Mouse (Mus musculus): ENCODE data around the gene Hivep2. TPM values are rescaled to one million over a fixed set of nuclear protein-coding genes. Genes with fewer than 3 reads are reported as not detected.

The Hivep2 gene
- polyA plus RNA-seq, 1 experiment from 2014 or later = 5.5 TPM

DNA sequence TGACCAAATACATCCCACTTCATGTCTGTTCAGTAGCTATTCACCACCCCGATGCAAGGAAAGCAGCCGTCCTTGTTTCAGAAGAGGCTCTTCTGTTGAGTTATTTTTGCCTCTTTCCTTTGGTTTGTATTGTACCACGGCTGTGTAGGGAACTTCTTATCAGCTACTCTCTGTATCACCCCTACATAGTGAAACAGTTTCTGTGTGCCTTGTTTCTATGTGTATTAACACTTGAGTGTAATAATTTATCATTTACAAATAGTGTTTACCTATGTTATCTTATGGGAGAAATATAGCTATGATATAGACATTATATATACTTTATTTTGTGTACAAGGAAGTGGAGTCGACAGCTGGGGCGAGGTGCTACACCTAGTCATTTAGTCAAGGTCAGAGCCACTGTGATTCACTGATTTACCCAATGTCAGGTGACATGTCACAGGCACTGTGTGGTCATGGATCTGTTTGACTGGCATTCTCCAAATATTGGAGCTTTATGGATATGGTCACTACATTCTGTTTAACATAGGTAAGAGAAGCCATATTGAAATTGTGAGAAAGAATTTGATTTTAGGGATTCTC lies 104.7 kb downstream of the Hivep2 start:
- Histone ChIP-seq H3K27me3 (no peaks in the 10 kb centered on the region), H3K9ac (no peak overlapping the region), H3K4me3 (no peak overlapping the region), H3K4me1 (no peaks in the 10 kb centered on the region), H3K4me2 (replicated peaks) (no peak overlapping the region), H3K27ac (no peak overlapping the region), H3K36me3 (no peaks in the 10 kb centered on the region), H3K9me3 (no peaks in the 10 kb centered on the region)
- no peak for ATAC-seq (ENCODE audit: insufficient number of reproducible peaks, insufficient read depth, low FRiP score, low TSS enrichment)
- 83% methylated on average over 5 of the region's 5 CpGs for WGBS

DNA sequence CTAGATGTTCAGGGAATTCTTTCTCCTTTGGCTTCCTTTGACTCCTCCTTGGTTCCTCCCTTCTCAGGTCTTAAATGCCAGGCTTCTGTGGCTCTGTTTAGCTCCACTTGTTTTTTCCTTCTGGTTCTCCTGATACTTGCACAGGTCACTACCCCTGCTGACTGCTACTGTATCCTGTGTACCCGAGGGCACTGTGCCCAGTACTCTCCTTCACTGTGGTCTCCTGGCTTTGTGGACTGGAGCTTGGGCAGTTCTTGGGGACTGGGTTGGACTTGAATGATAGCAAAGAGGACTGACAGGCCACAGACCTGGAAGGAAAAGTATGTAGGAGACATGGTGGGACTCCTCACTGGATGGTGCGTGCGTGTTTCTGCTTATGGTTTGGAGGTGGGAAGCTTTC lies 106.6 kb downstream of the Hivep2 start:
- 82% methylated on average over 3 of the region's 3 CpGs for WGBS
- Histone ChIP-seq H3K4me1 (no peaks in the 10 kb centered on the region), H3K4me2 (replicated peaks) (no peak overlapping the region), H3K36me3 (no peaks in the 10 kb centered on the region), H3K9me3 (no peaks in the 10 kb centered on the region), H3K9ac (no peak overlapping the region), H3K27me3 (no peaks in the 10 kb centered on the region), H3K4me3 (no peak overlapping the region), H3K27ac (no peak overlapping the region)
- ATAC-seq (ENCODE audit: insufficient number of reproducible peaks, insufficient read depth, low FRiP score, low TSS enrichment) = no peak

DNA sequence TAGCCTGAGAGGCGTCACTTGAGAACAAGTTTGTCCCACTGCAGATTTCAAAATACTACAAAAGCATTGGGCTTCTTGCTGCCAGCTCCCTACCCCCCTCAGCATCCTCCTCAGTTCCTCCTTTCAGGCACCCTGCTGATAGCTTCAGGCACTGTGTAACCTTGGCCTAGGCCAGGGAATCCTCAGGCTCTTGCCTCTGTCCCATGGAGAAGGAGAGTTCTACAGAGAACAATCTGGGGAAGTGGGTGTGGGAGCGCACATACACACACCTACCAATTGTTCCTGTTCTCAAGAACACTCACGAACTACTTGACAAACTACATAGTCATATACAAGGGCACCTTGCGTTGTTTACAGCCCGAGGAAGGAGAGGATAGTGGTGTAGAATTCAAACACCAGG lies 109.9 kb downstream of the Hivep2 start:
- Histone ChIP-seq H3K27me3 (no peaks in the 10 kb centered on the region), H3K4me3 (no peak overlapping the region), H3K9ac (no peak overlapping the region), H3K36me3 (no peaks in the 10 kb centered on the region), H3K4me1 (no peaks in the 10 kb centered on the region), H3K4me2 (replicated peaks) (no peak overlapping the region), H3K9me3 (no peaks in the 10 kb centered on the region), H3K27ac (no peak overlapping the region)
- 88% methylated on average over 5 of the region's 5 CpGs for WGBS
- no peak for ATAC-seq (ENCODE audit: insufficient number of reproducible peaks, insufficient read depth, low FRiP score, low TSS enrichment)

DNA sequence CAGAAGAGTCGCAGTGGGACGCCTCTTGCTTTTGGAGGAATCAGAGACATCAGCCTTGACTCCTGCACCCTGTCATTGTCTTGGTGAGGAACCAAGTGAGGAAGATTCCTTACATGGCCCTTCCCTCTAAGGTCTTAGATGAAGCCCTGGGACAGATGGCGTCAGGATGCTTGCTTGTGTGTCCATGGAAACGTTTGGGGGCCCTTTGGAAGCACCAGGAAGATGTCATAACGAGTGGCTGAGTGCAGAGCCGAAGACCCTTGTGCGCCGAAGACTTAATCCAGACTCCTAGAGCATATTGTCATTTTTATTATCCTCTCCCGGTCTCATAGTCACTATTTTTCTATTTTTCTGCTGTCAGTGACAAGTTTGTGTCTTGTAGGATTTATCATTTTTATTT lies 111.0 kb downstream of the Hivep2 start:
- 84% methylated on average over 9 of the region's 9 CpGs for WGBS
- Histone ChIP-seq H3K36me3 (no peaks in the 10 kb centered on the region), H3K4me1 (no peaks in the 10 kb centered on the region), H3K27ac (no peak overlapping the region), H3K9me3 (no peaks in the 10 kb centered on the region), H3K4me3 (no peak overlapping the region), H3K4me2 (replicated peaks) (no peak overlapping the region), H3K9ac (no peak overlapping the region), H3K27me3 (no peaks in the 10 kb centered on the region)
- no peak for ATAC-seq (ENCODE audit: insufficient number of reproducible peaks, insufficient read depth, low FRiP score, low TSS enrichment)

DNA sequence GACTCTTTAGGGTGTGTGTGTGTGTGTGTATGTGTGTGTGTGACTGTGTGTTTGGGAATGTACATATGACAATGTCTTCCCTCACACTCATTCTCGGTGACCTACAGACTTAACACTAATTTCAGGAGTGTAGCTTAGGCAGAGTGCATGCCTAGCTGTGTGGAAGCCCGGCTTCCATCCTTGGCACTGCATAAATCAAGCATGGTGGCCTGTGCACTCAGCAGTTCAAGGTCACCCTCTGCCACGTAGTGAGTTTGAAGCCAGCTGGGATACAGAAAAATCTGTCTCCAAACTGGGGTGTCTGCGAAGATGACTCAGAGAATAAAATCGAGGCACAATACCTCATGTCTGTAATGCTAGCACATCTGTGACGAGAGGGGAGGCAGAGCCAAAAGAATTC lies 115.0 kb downstream of the Hivep2 start:
- H3K36me3 ChIP-seq = no peaks in the 10 kb centered on the region
- no peaks in the 10 kb centered on the region for H3K4me1 ChIP-seq
- no peak overlapping the region for H3K4me2 ChIP-seq (replicated peaks)
- H3K27me3 ChIP-seq = no peaks in the 10 kb centered on the region
- WGBS = 75% methylated on average over 6 of the region's 6 CpGs
- no peak overlapping the region for H3K4me3 ChIP-seq
- H3K9ac ChIP-seq = no peak overlapping the region
- H3K9me3 ChIP-seq = no peaks in the 10 kb centered on the region
- ATAC-seq (ENCODE audit: insufficient number of reproducible peaks, insufficient read depth, low FRiP score, low TSS enrichment) = no peak
- no peak overlapping the region for H3K27ac ChIP-seq

DNA sequence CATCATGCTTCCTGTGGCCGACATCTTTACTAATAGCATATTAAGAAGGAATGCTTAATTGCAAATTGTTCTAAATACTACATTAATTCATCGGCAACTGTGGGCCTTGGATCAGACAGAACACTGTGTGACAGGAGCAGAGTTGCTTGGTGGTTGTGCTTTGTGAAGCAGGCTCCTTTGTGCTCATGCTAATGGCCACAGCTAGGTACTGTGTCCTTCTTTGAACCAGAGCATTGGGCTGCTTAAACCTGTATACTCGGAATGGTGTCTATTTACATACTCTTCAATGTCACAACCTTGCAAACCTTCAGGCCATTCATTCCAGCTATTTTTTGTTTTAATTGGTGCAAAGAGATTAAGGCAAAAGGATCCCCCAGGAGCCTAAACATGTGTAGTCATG lies 115.9 kb downstream of the Hivep2 start:
- Histone ChIP-seq H3K4me3 (no peak overlapping the region), H3K4me2 (replicated peaks) (no peak overlapping the region), H3K4me1 (no peaks in the 10 kb centered on the region), H3K36me3 (no peaks in the 10 kb centered on the region), H3K27me3 (no peaks in the 10 kb centered on the region), H3K9ac (no peak overlapping the region), H3K27ac (no peak overlapping the region), H3K9me3 (no peaks in the 10 kb centered on the region)
- no peak for ATAC-seq (ENCODE audit: insufficient number of reproducible peaks, insufficient read depth, low FRiP score, low TSS enrichment)
- WGBS = 73% methylated on average over 3 of the region's 3 CpGs

DNA sequence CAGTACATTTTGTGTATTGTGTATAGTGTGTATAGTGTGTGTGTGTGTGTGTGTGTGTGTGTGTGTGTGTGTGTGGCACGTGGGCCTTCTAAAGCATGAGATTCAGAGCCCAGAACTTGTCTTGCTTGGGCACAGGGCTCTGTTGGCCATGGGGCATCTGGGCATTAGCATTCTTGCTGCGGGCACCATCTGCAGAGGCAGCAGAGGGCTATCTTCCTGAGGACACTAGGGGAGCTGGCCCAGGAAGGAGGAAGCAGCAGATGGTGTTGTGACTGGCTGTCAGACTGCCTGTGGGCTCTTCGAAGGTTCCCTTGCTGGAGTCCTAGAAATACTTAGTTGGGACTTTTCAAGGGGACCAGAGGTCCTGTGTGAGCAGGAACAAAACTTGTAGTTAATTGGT lies 116.4 kb downstream of the Hivep2 start:
- no peak overlapping the region for H3K9ac ChIP-seq
- H3K4me3 ChIP-seq = no peak overlapping the region
- 83% methylated on average over 3 of the region's 3 CpGs for WGBS
- H3K4me1 ChIP-seq = no peaks in the 10 kb centered on the region
- H3K27ac ChIP-seq = no peak overlapping the region
- ATAC-seq (ENCODE audit: insufficient number of reproducible peaks, insufficient read depth, low FRiP score, low TSS enrichment) = no peak
- H3K9me3 ChIP-seq = no peaks in the 10 kb centered on the region
- H3K27me3 ChIP-seq = no peaks in the 10 kb centered on the region
- H3K36me3 ChIP-seq = no peaks in the 10 kb centered on the region
- H3K4me2 ChIP-seq (replicated peaks) = no peak overlapping the region

DNA sequence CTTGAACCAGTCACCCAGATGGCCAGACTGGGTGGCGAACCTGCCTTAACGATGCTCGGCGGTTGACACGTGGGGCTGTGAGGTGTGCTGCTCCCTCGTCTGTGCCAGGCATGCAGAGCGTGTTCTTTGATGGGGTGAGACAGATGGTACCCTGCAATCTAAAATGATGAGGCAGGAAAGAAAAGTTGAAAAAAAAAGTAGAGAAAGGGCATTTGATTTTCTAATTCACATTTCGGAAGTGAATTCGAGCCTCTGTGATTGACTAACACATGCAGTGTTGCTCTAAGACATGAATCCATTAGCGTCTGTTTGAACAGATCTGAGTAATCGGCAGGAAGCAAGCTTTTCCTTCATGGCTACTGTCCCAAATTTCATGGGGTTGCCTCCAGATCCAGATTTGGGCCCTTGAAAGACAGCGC lies 119.4 kb downstream of the Hivep2 start:
- no peak for ATAC-seq (ENCODE audit: insufficient number of reproducible peaks, insufficient read depth, low FRiP score, low TSS enrichment)
- Histone ChIP-seq H3K4me2 (replicated peaks) (no peak overlapping the region), H3K27ac (no peak overlapping the region), H3K4me1 (no peaks in the 10 kb centered on the region), H3K36me3 (no peaks in the 10 kb centered on the region), H3K27me3 (no peaks in the 10 kb centered on the region), H3K9me3 (no peaks in the 10 kb centered on the region), H3K4me3 (no peak overlapping the region), H3K9ac (no peak overlapping the region)
- 82% methylated on average over 12 of the region's 12 CpGs for WGBS

DNA sequence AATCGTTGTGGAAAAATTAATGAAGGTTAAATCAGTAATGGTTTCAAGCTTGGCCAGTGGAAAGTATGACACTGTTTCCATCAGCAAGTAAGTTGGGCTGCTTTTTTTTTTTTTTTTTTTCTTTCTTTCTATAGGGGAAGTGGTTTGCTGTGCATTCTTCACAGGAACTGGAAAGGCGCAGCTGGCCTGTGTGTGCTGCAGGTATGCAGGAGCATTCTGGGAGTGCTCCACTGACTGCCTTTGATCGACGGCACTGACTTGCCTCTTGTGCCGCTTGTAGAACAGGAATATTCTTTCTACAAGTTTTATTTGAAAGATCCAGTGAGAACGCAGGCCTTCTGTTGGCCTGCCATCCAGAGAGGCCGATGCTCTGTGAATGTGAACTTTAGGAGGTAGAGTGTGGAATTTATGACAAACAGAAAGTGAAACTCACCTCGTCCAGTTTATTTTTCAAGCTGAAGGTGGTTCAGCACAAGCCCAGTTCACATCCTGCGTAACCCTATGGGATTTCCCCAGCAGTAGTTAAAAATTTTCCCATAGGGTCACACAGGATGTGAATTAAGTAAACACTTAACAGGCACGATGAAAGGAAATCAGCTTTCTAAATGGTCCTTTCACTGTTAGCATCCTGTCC lies 120.1 kb downstream of the Hivep2 start:
- H3K4me2 ChIP-seq (replicated peaks) = no peak overlapping the region
- no peak overlapping the region for H3K27ac ChIP-seq
- no peaks in the 10 kb centered on the region for H3K27me3 ChIP-seq
- no peak for ATAC-seq (ENCODE audit: insufficient number of reproducible peaks, insufficient read depth, low FRiP score, low TSS enrichment)
- H3K36me3 ChIP-seq = no peaks in the 10 kb centered on the region
- no peak overlapping the region for H3K9ac ChIP-seq
- no peak overlapping the region for H3K4me3 ChIP-seq
- no peaks in the 10 kb centered on the region for H3K4me1 ChIP-seq
- WGBS = 70% methylated on average over 10 of the region's 10 CpGs
- H3K9me3 ChIP-seq = no peaks in the 10 kb centered on the region

DNA sequence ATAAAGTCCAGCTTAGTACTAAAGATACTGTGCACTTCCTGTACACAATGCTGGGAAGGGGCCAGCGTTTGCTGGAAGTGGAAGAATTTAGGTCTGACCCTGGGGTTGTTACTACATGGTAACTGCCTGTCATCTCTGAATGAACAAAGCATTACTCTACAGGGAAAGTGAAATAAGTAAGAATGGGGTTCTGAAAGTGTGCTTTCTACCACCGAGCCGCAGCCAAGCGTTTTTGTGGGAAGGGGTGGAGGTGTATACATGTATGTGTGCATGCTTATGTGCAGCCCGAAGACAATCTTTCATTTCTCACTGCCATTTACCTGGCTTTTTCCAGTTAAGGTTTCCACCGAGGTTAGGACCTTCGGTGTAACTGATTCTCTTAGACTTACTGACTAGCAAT lies 121.4 kb downstream of the Hivep2 start:
- no peak overlapping the region for H3K9ac ChIP-seq
- no peak overlapping the region for H3K4me2 ChIP-seq (replicated peaks)
- H3K27me3 ChIP-seq = no peaks in the 10 kb centered on the region
- no peaks in the 10 kb centered on the region for H3K36me3 ChIP-seq
- no peak for ATAC-seq (ENCODE audit: insufficient number of reproducible peaks, insufficient read depth, low FRiP score, low TSS enrichment)
- no peaks in the 10 kb centered on the region for H3K4me1 ChIP-seq
- no peaks in the 10 kb centered on the region for H3K9me3 ChIP-seq
- 79% methylated on average over 7 of the region's 7 CpGs for WGBS
- no peak overlapping the region for H3K27ac ChIP-seq
- no peak overlapping the region for H3K4me3 ChIP-seq

DNA sequence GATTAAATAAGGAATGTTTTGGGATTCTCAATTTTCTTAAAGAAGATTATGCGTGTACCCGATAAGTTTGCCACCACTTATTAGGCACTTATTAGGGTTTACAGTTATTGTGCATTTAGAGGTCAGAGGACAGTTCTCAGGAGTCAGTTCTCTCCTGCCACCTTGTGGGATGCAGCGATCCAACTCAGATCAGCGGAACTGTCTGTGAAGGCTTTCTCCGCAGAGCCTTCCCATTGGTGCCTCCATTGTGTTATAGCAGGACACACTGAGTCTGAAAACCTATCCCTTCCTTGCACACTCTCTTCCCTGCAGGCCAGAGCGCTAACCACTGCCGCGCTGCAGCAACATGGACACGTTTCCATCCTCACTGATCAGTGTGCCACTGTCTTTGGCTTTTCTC lies 123.6 kb downstream of the Hivep2 start:
- ATAC-seq (ENCODE audit: insufficient number of reproducible peaks, insufficient read depth, low FRiP score, low TSS enrichment) = no peak
- no peak overlapping the region for H3K9ac ChIP-seq
- no peaks in the 10 kb centered on the region for H3K4me1 ChIP-seq
- no peaks in the 10 kb centered on the region for H3K27me3 ChIP-seq
- H3K4me2 ChIP-seq (replicated peaks) = no peak overlapping the region
- no peak overlapping the region for H3K4me3 ChIP-seq
- no peaks in the 10 kb centered on the region for H3K9me3 ChIP-seq
- no peaks in the 10 kb centered on the region for H3K36me3 ChIP-seq
- 46% methylated on average over 9 of the region's 9 CpGs for WGBS
- no peak overlapping the region for H3K27ac ChIP-seq

DNA sequence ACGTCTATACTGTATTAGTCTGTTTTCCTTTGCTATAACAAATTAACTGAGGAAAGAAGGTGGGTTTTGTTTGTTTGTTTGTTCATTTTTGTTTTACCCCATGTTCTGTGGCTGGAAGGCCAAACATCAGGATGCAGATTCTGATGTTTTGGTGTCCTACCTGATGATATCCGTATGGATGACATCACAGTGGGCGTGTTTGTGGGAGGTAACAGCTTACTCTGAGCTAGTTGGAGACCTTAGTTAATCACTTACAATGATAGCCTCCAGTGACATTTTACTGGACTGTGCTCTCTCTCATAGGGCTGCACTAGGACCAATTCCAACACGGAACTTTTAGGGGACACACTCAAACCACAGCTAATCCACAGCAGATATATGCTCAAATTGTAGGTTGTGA lies 128.2 kb downstream of the Hivep2 start:
- Histone ChIP-seq H3K4me3 (no peak overlapping the region), H3K36me3 (no peaks in the 10 kb centered on the region), H3K4me1 (no peaks in the 10 kb centered on the region), H3K4me2 (replicated peaks) (no peak overlapping the region), H3K27ac (no peak overlapping the region), H3K27me3 (no peaks in the 10 kb centered on the region), H3K9me3 (no peaks in the 10 kb centered on the region), H3K9ac (no peak overlapping the region)
- no peak for ATAC-seq (ENCODE audit: insufficient number of reproducible peaks, insufficient read depth, low FRiP score, low TSS enrichment)
- 84% methylated on average over 4 of the region's 4 CpGs for WGBS
